Mouse (Mus musculus) brain, embryonic 14.5 days (tissue): Measurements from ENCODE around the gene Shcbp1l.

ENCODE experiments used
- CTCF ChIP-seq: fragments of 200-500 bp; IDR thresholded peaks from 2 replicates; pipeline ENCODE4 v1.5.1; 2012; ENCODE audit warnings: inconsistent platforms, mild to moderate bottlenecking, moderate library complexity, borderline replicate concordance; ENCODE audit not compliant: insufficient read depth, insufficient read length; ENCODE audit errors: extremely low read depth
- POLR2A ChIP-seq: fragments of 200-500 bp; IDR thresholded peaks from 2 replicates; pipeline ENCODE4 v1.6.1; 2012; ENCODE audit warnings: mild to moderate bottlenecking, inconsistent platforms, borderline replicate concordance; ENCODE audit not compliant: poor library complexity, insufficient read depth, insufficient read length, severe bottlenecking; ENCODE audit errors: extremely low read depth

DNA sequence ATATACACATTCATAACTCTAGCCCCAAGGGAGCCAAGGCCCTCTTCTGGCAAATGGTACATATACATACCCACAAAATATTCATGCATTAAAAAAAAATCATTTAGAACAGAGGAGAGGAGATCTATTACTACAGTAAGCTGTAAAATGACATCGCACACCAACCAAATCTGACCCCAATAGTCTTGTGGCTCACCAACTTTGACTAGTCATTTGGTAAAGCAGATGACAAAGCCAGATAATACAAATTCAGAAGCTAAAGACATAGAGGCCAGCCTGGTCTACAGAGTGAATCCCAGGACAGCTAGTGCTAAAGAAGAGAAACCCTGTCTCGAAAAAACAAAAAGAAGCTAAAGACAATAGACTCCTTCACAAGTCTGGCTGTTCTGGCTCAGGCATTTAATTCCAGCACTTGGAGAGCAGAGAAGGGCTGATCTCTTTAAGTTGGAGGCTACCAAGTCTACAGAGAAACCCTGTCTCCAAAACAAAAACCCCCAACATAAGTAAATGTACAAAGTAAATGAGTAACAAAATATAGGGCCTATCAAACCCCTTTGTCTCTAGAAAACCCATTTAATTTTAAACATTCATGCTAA, 60.3 kb downstream of the Shcbp1l start:
- no peak for TF ChIP-seq CTCF
- TF ChIP-seq POLR2A: no peak
